Mouse (Mus musculus): ENCODE data around the gene Macrod2.

DNA sequence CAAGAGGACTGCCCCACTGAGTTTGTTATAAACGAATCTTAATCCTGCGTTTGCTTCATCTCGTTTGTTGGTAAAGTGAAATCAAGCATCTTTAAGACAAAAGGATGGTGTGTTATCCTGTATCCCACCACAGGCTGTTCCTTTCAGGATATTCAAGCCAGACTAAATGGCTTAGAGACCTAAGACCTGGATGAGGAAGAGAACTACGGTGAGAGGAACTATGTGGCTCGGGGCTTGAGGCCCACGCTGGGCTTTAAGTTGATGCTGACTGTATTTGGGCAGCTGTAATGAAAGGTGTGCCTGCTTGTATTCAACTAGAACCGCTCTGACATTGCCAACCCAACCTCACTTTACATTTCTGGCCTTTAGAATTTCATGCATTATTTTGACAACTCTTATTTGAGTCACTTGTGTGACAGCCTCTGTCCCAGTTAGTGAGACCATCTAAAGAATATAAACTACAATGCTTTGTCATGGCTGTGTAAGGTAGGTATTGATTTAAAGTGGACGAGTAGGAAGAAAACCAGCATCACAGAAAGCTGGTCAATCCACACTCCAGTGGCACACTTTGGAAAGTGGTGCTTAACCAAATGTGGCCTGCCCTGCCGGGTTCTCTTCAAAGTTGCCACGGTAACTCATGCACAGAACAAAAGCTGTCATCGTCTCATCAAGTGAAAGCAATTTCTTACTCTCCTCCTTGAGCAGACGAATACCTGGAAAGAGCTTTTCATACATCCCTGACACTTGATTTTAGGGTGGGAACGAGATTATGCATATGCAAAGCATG, 272.3 kb downstream of the Macrod2 start:
- TF ChIP-seq CTCF (IDR thresholded peaks at IDR 0.05; ENCODE audit: low read depth, low read length) (no peak), POLR2A (IDR thresholded peaks at IDR 0.05; ENCODE audit: extremely low read depth, insufficient read depth, low read length) (no peak)
